Comparison of ENCODE assay signal across 21 mouse cellular contexts in genomic region chr5:58294903-58295302, GRCm38 (mm10).
DNase-seq lines count a peak whose midpoint lies in the region; ATAC-seq lines count a peak whose summit lies in the region.
"Had no signal": no experiment of that assay in that cellular context is flagged by ENCODE, and none has a peak within 500 bp of the region (broad histone marks: within the 10 kb centered on the region; RNA-seq: fewer than 3 reads in every experiment).

No protein-coding gene starts in this region.

- no peaks in the 10 kb centered on the region for H3K36me3 ChIP-seq in liver, embryonic 11.5 days (ENCODE audit: control insufficient read depth, insufficient read depth, low read length)
- H3K36me3 ChIP-seq: embryonic facial prominence, embryonic 13.5 days; embryonic facial prominence, embryonic 15.5 days; forebrain, embryonic 15.5 days had no signal

- H3K9ac ChIP-seq in liver, embryonic 11.5 days (ENCODE audit: low read depth, low read length) = no peak overlapping the region
- H3K9ac ChIP-seq: embryonic facial prominence, embryonic 13.5 days; embryonic facial prominence, embryonic 15.5 days; forebrain, embryonic 13.5 days; forebrain, embryonic 15.5 days; forebrain, postnatal 0 days had no signal

- WGBS in liver, embryonic 11.5 days = 81% methylated on average over 3 of the region's 3 CpGs

- no peaks in the 10 kb centered on the region for H3K9me3 ChIP-seq in liver, embryonic 11.5 days (ENCODE audit: control insufficient read depth, low read length)
- H3K9me3 ChIP-seq: embryonic facial prominence, embryonic 13.5 days; embryonic facial prominence, embryonic 15.5 days; forebrain, embryonic 13.5 days; forebrain, embryonic 15.5 days had no signal

- H3K27me3 ChIP-seq in liver, embryonic 11.5 days (replicated peaks; ENCODE audit: control insufficient read depth, insufficient read depth, low read length) = no peaks in the 10 kb centered on the region
- H3K27me3 ChIP-seq: embryonic facial prominence, embryonic 13.5 days; embryonic facial prominence, embryonic 15.5 days; forebrain, embryonic 13.5 days; forebrain, embryonic 15.5 days had no signal

- H3K4me1 ChIP-seq in liver, embryonic 11.5 days (replicated peaks; ENCODE audit: control insufficient read depth, insufficient read depth, low read length) = no peaks in the 10 kb centered on the region
- H3K4me1 ChIP-seq: embryonic facial prominence, embryonic 13.5 days; embryonic facial prominence, embryonic 15.5 days; forebrain, embryonic 13.5 days; forebrain, embryonic 15.5 days had no signal

- DNase-seq in 416B (ENCODE audit: low read depth) = peak; percentile 58
- DNase-seq in liver, embryonic 11.5 days (ENCODE audit: low spot score) = no peak
- DNase-seq in heart, adult 11 months = no peak
- DNase-seq: adrenal gland, adult 2 months; adrenal gland, postnatal 10 days; adrenal gland, postnatal 25 days; cerebellum, adult 11 months; cerebellum, adult 18-20 months; cerebellum, adult 9-10 months; cerebellum, postnatal 10 days; cerebellum, postnatal 25 days; embryo, embryonic 11 days; forebrain, postnatal 0 days had no signal

- H3K4me2 ChIP-seq in liver, embryonic 11.5 days = no peak overlapping the region
- H3K4me2 ChIP-seq: embryonic facial prominence, embryonic 13.5 days; embryonic facial prominence, embryonic 15.5 days; forebrain, embryonic 13.5 days; forebrain, embryonic 15.5 days had no signal

- peak; percentile 78 for ATAC-seq in granulocyte monocyte progenitor cell, adult 5-6 weeks (replicated peaks; ENCODE audit: poor library complexity, severe bottlenecking)
- peak; percentile 30; the same call in 1 of the 2 replicates for ATAC-seq in megakaryocyte, adult 5-6 weeks (ENCODE audit: poor library complexity, severe bottlenecking)
- ATAC-seq in erythroid progenitor cell, adult 5-6 weeks (replicated peaks; ENCODE audit: low FRiP score, poor library complexity, severe bottlenecking) = no peak
- ATAC-seq in liver, embryonic 11.5 days (replicated peaks; ENCODE audit: low FRiP score) = no peak
- ATAC-seq: forebrain, embryonic 13.5 days; forebrain, embryonic 15.5 days; forebrain, postnatal 0 days had no signal

- no peak overlapping the region for H3K4me3 ChIP-seq in liver, embryonic 11.5 days (ENCODE audit: low read depth, low read length)
- H3K4me3 ChIP-seq: embryonic facial prominence, embryonic 13.5 days; embryonic facial prominence, embryonic 15.5 days; erythroblast, embryonic 14.5 days; forebrain, embryonic 13.5 days; forebrain, embryonic 15.5 days had no signal

- no peak overlapping the region for H3K27ac ChIP-seq in liver, embryonic 11.5 days (ENCODE audit: low read depth, low read length)
- H3K27ac ChIP-seq: embryonic facial prominence, embryonic 13.5 days; embryonic facial prominence, embryonic 15.5 days; forebrain, embryonic 13.5 days; forebrain, embryonic 15.5 days had no signal

Comparison
In these comparisons a context has a peak if more than half of its experiments do, and no peak if none do; other contexts are left out.
1. ATAC-seq: peak in granulocyte monocyte progenitor cell, adult 5-6 weeks (single experiment) and megakaryocyte, adult 5-6 weeks (single experiment); none in erythroid progenitor cell, adult 5-6 weeks (single experiment) and liver, embryonic 11.5 days (single experiment).